Mouse (Mus musculus) hindbrain, embryonic 16.5 days (tissue): Measurements from ENCODE around the gene Fyco1. TPM values are rescaled to one million over a fixed set of nuclear protein-coding genes. Genes with fewer than 3 reads are reported as not detected.

Source experiments
- ATAC-seq: fragments of 200-750 bp; cut with Nextera tagmentation; 2 replicates; pipeline ENCODE4 v1.8.0; 2017; ENCODE audit warnings: moderate TSS enrichment, moderate library complexity
- H3K27ac ChIP-seq: fragments of 300-500 bp; sonication (generic); 2 replicates; pipeline ENCODE4 v1.5.1; 2014; ENCODE audit warnings: low read depth, mild to moderate bottlenecking, control low read depth, low read length, moderate library complexity
- H3K27me3 ChIP-seq: fragments of 300-500 bp; sonication (generic); replicated peaks from 2 replicates; pipeline ENCODE4 v1.6.1; 2014; ENCODE audit warnings: low read length; ENCODE audit not compliant: control insufficient read depth, insufficient read depth
- H3K36me3 ChIP-seq: fragments of 300-500 bp; sonication (generic); 2 replicates; pipeline ENCODE4 v1.6.1; 2014; ENCODE audit warnings: mild to moderate bottlenecking, low read length, moderate library complexity, mixed read lengths; ENCODE audit not compliant: control insufficient read depth, insufficient read depth
- H3K4me1 ChIP-seq: fragments of 300-500 bp; sonication (generic); 2 replicates; pipeline ENCODE4 v1.6.1; 2014; ENCODE audit warnings: low read depth, low read length; ENCODE audit not compliant: control insufficient read depth, insufficient read depth
- H3K4me2 ChIP-seq: fragments of 300-500 bp; sonication (generic); 2 replicates; pipeline ENCODE4 v1.6.1; 2014; ENCODE audit warnings: mild to moderate bottlenecking, low read length, control low read depth, moderate library complexity
- H3K4me3 ChIP-seq: fragments of 300-500 bp; sonication (generic); 2 replicates; pipeline ENCODE4 v1.5.1; 2014; ENCODE audit warnings: mild to moderate bottlenecking, low read length, control low read depth, moderate library complexity
- H3K9ac ChIP-seq: fragments of 300-500 bp; sonication (generic); 2 replicates; pipeline ENCODE4 v1.6.1; 2014; ENCODE audit warnings: low read depth, mild to moderate bottlenecking, control low read depth, low read length, moderate library complexity
- H3K9me3 ChIP-seq: fragments of 300-500 bp; sonication (generic); 2 replicates; pipeline ENCODE4 v1.6.1; 2014; ENCODE audit warnings: mild to moderate bottlenecking, low read length, moderate library complexity; ENCODE audit not compliant: control insufficient read depth
- WGBS: fragments of 180-500 bp; shearing (Covaris S2); extraction: QIAGEN DNeasy Blood & Tissue Kit; methylation state at CpG from one replicate; pipeline ENCODE4 v1.1.7; 2014; 5-methylcytosine and 5-hydroxymethylcytosine counted together
- polyA plus RNA-seq: library from polyadenylated mRNA; unstranded; fragments of >200 nt; fragmentation: Nextera tagmentation; extraction: Ambion mirVana; gene quantifications from 2 replicates; pipeline ENCODE4 v1.2.1, GENCODE M21; 2015

The Fyco1 gene
- polyA plus RNA-seq, 1 experiment from 2014 or later, result 17.0 TPM

- no peaks in the 10 kb centered on the region for H3K4me1 ChIP-seq
- H3K27ac ChIP-seq, result no peak overlapping the region
- no peak overlapping the region for H3K4me2 ChIP-seq
- WGBS, result 85% methylated on average over 3 of the region's 3 CpGs
- ATAC-seq, result no peak
- H3K4me3 ChIP-seq, result no peak overlapping the region
- no peaks in the 10 kb centered on the region for H3K27me3 ChIP-seq
- H3K9me3 ChIP-seq, result no peaks in the 10 kb centered on the region
- H3K9ac ChIP-seq, result no peak overlapping the region
- H3K36me3 ChIP-seq, result peaks cover 26% of the 10 kb centered on the region
Measured at GRCm38 (mm10) chr9:123826631-123827030, 25.1 kb downstream of the Fyco1 start.

- WGBS, result 87% methylated on average over 2 of the region's 2 CpGs
Measured at GRCm38 (mm10) chr9:123818601-123819000, 33.1 kb downstream of the Fyco1 start.

GRCm38 (mm10) chr9:123815996-123816395 lies 35.7 kb downstream of the Fyco1 start:
- Histone ChIP-seq H3K36me3 (peaks cover 14% of the 10 kb centered on the region), H3K4me1 (no peaks in the 10 kb centered on the region), H3K27ac (no peak overlapping the region), H3K9me3 (no peaks in the 10 kb centered on the region), H3K9ac (no peak overlapping the region), H3K27me3 (no peaks in the 10 kb centered on the region), H3K4me3 (no peak overlapping the region), H3K4me2 (no peak overlapping the region)
- ATAC-seq, result no peak
- 87% methylated on average over 1 of the region's 1 CpGs for WGBS

More at GRCm38 (mm10) chr9:123818601-123819000, 33.1 kb downstream of the Fyco1 start:
- H3K36me3 ChIP-seq, result peaks cover 17% of the 10 kb centered on the region
- no peak overlapping the region for H3K27ac ChIP-seq
- H3K27me3 ChIP-seq, result no peaks in the 10 kb centered on the region
- no peak overlapping the region for H3K9ac ChIP-seq
- H3K9me3 ChIP-seq, result no peaks in the 10 kb centered on the region
- no peak for ATAC-seq
- no peak overlapping the region for H3K4me3 ChIP-seq
- H3K4me2 ChIP-seq, result no peak overlapping the region
- no peaks in the 10 kb centered on the region for H3K4me1 ChIP-seq

GRCm38 (mm10) chr9:123815444-123815843 lies 36.3 kb downstream of the Fyco1 start:
- Histone ChIP-seq H3K4me2 (no peak overlapping the region), H3K4me3 (no peak overlapping the region), H3K9ac (no peak overlapping the region), H3K36me3 (peaks cover 10% of the 10 kb centered on the region), H3K9me3 (no peaks in the 10 kb centered on the region), H3K4me1 (no peaks in the 10 kb centered on the region), H3K27ac (no peak overlapping the region), H3K27me3 (no peaks in the 10 kb centered on the region)
- WGBS, result 90% methylated on average over 3 of the region's 3 CpGs
- ATAC-seq, result no peak

- Histone ChIP-seq H3K4me3 (no peak overlapping the region), H3K27ac (no peak overlapping the region), H3K9ac (no peak overlapping the region), H3K4me2 (no peak overlapping the region), H3K27me3 (no peaks in the 10 kb centered on the region), H3K9me3 (no peaks in the 10 kb centered on the region), H3K4me1 (no peaks in the 10 kb centered on the region), H3K36me3 (peaks cover 9% of the 10 kb centered on the region)
- 82% methylated on average over 4 of the region's 4 CpGs for WGBS
- no peak for ATAC-seq
Measured at GRCm38 (mm10) chr9:123814821-123815220, 36.9 kb downstream of the Fyco1 start.

- no peaks in the 10 kb centered on the region for H3K4me1 ChIP-seq
- H3K4me2 ChIP-seq, result no peak overlapping the region
- 72% methylated on average over 2 of the region's 2 CpGs for WGBS
- H3K9me3 ChIP-seq, result no peaks in the 10 kb centered on the region
- H3K27me3 ChIP-seq, result no peaks in the 10 kb centered on the region
- peaks cover 9% of the 10 kb centered on the region for H3K36me3 ChIP-seq
- ATAC-seq, result no peak
- no peak overlapping the region for H3K9ac ChIP-seq
- H3K4me3 ChIP-seq, result no peak overlapping the region
- H3K27ac ChIP-seq, result no peak overlapping the region
Measured at GRCm38 (mm10) chr9:123814326-123814725, 37.4 kb downstream of the Fyco1 start.

GRCm38 (mm10) chr9:123811831-123812230 lies 39.9 kb downstream of the Fyco1 start:
- Histone ChIP-seq H3K9me3 (no peaks in the 10 kb centered on the region), H3K4me1 (no peaks in the 10 kb centered on the region), H3K27me3 (no peaks in the 10 kb centered on the region), H3K4me2 (no peak overlapping the region), H3K27ac (no peak overlapping the region), H3K36me3 (no peaks in the 10 kb centered on the region), H3K4me3 (no peak overlapping the region), H3K9ac (no peak overlapping the region)
- 91% methylated on average over 3 of the region's 3 CpGs for WGBS
- no peak for ATAC-seq

- Histone ChIP-seq H3K4me1 (no peaks in the 10 kb centered on the region), H3K36me3 (no peaks in the 10 kb centered on the region), H3K9me3 (no peaks in the 10 kb centered on the region), H3K9ac (no peak overlapping the region), H3K27me3 (no peaks in the 10 kb centered on the region), H3K4me3 (no peak overlapping the region), H3K4me2 (no peak overlapping the region), H3K27ac (no peak overlapping the region)
- ATAC-seq, result no peak
- 82% methylated on average over 7 of the region's 7 CpGs for WGBS
Measured at GRCm38 (mm10) chr9:123808583-123808982, 43.1 kb downstream of the Fyco1 start.

- H3K4me2 ChIP-seq, result no peak within 1 kb of the TSS
Measured at GRCm38 (mm10) chr9:123806267-123806666, 45.4 kb downstream of the Fyco1 start, which contains the start of gene Cxcr6. Gene Cxcr6, plus strand, starts transcription at chr9:123806475.

GRCm38 (mm10) chr9:123805241-123805640 lies 46.5 kb downstream of the Fyco1 start:
- WGBS, result 92% methylated on average over 2 of the region's 2 CpGs
- Histone ChIP-seq H3K27me3 (no peaks in the 10 kb centered on the region), H3K9ac (no peak overlapping the region), H3K36me3 (no peaks in the 10 kb centered on the region), H3K4me2 (no peak overlapping the region), H3K4me1 (no peaks in the 10 kb centered on the region), H3K27ac (no peak overlapping the region), H3K9me3 (no peaks in the 10 kb centered on the region), H3K4me3 (no peak overlapping the region)
- ATAC-seq, result no peak

More at GRCm38 (mm10) chr9:123806267-123806666, 45.4 kb downstream of the Fyco1 start, which contains the start of gene Cxcr6:
- Histone ChIP-seq H3K36me3 (no peaks in the 10 kb centered on the region), H3K9ac (no peak within 1 kb of the TSS), H3K27ac (no peak within 1 kb of the TSS), H3K4me1 (no peaks in the 10 kb centered on the region), H3K27me3 (no peaks in the 10 kb centered on the region), H3K9me3 (no peaks in the 10 kb centered on the region), H3K4me3 (no peak within 1 kb of the TSS)
- ATAC-seq, result no peak
- 95% methylated on average over 5 of the region's 5 CpGs for WGBS
